Mouse (Mus musculus) right cerebral cortex, adult 18-20 months (tissue): ENCODE results near the gene Cox7a2.
A peak's percentile ranks its signal among the peaks of the same experiment; 100 is the strongest.

Experiments
- DNase-seq: peaks from one replicate; pipeline ENCODE4 v3.0.0; 2022; ENCODE audit warnings: mixed read lengths

Gene Cox7a2

DNA sequence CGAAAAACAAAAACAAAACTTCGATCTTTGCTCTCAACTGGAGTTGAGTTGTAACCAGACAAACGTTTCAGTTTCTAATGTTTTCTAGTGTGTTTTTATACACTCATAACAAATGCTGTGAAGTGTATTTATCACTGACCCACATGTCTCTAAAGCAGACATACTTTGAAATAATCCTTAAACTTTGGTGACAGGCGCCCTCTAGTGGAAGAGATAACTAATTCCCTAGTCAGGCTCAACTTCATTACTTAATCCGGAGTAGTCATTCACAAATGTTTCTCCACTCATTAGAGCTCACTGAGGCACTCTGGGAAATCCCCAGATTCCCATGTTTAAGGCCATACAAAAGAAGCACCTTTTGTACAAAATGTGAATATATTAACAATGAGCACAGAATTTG lies 36.6 kb downstream of the Cox7a2 start:
- peak; percentile 32 for DNase-seq

DNA sequence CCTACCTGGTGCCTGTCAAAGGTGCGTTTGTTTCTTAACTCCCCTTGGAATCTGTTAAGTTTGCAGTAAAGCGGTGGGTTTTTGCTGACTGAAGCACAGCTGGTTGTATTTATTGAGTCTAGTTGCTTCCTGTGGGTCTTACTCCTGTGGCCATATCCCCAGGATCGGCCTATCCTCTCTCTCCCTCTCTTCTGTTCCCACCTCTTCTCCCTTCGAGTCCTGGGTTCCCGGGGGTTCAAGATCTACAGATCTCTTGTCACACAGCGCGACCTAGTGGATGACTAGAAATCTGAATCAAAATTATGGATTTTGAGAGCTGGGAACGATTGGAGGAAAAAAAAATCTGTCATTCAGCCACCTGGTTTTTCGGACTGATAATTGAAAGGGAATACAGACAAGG lies 38.6 kb downstream of the Cox7a2 start:
- peak; percentile 44 for DNase-seq

DNA sequence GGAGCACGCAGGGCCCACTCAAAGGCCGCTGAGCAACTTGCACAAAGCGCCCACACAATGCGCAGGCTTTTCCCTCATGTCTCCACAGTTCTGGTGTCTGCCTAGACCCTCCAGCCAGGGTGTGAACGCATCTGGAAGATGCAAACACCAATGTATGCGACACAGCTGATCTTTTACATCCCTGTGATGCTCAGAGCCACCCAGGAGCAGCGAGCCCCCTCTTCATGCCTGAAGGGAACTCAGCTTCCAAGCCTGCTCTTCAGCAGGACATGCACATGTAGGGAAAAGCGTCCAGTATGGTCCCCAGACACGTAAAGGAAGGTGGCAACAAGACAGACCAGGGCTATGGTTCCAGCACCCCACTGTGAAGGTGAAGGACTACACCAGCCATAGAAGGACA lies 39.5 kb downstream of the Cox7a2 start:
- no peak for DNase-seq

DNA sequence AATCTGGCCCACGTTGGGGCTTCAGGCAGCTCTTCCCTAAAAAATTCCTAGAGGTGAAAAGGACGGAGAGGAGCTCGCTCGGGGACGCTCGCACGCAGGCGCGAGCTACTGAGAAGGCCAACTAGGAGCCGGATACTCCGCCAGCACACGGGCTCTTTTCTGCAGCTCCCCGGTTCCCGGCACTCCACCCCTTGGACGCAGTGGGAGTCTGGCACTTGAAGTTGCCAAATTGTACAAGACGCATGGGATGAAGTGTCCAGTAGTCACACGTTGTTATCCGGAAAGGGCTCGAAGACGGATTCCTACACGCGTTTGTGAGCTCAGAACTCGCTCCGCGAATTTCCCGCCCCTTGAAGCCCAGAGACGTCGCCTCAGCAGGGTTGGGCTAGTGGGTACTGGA lies 40.2 kb downstream of the Cox7a2 start:
- no peak for DNase-seq

DNA sequence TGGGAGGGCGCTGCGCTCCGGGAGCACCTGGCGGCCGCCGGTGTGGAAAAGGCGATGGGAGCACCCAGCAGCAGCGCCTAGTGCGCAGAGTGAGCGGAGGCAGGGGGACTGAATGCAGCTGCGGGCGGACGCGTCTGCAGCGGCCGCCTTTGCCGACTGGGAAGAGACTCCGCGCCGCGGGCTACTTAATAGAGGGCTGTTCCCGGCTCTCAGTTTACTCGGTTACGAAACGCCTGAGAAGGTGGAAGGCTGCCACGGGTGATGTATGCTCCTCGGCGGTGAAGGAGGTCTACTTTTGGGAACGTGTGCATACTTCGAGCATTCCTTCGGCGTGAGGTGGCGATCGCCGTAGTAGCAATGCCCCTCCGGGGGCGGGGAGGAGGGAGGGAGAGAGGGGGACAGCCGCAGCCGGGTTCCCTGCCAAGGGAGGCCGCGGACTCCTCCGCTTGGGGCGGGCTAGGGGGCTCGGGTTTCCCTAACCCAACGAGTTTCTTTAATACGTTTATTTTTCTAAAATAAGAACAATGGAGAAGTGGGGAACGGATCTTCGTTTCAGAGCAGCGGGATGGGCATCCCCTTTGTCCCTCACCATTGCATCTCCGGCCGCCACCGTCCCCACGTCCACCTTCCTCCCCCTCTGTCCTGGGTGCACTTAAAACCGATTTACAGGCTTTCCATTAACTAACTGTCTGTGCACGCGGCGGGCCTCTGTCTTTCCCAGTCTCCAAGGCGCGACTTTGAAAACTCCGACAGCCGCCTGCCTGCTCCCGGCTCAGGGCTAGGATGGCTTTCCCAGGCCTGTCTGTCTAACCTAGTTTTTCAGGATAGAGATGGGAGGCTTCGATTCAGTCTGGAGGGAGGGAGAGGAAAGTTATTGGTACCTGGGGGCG lies 41.0 kb downstream of the Cox7a2 start, which contains the start of gene Col12a1:
Col12a1 (minus strand) TSS at position 351 of the 890 bp plus-strand sequence.
- DNase-seq: peak; percentile 17

DNA sequence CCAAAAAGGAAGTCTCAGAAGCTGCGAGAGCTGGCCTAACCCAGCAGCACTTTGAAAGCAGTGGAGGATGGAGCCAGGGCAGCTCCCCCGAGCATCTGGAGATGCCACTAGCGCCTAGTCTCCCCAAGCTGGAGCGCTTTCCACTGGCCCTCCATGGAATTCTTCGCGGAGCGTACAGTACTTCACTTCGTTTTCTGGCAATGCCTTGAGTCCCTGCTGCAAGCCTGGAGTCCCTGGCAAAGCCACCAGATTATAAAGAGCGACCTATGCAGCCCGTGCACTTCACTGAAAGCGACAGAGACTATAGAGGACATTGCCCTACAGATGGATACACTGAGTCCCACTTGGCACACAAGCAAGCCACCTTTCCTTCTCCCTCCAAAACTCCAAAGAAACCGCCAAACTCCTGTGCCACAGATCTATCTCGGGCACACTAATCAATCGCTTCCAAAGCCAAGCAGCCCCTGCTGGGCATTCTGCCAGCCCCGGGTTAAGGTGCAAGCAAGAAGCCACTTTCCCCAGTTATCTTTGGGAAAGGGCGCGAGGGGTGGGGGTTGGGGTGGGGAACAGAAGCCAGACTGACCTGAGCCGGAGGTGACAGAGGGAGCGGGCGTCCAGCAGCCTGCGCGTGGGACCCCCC lies 41.7 kb downstream of the Cox7a2 start:
- DNase-seq: peak; percentile 6

DNA sequence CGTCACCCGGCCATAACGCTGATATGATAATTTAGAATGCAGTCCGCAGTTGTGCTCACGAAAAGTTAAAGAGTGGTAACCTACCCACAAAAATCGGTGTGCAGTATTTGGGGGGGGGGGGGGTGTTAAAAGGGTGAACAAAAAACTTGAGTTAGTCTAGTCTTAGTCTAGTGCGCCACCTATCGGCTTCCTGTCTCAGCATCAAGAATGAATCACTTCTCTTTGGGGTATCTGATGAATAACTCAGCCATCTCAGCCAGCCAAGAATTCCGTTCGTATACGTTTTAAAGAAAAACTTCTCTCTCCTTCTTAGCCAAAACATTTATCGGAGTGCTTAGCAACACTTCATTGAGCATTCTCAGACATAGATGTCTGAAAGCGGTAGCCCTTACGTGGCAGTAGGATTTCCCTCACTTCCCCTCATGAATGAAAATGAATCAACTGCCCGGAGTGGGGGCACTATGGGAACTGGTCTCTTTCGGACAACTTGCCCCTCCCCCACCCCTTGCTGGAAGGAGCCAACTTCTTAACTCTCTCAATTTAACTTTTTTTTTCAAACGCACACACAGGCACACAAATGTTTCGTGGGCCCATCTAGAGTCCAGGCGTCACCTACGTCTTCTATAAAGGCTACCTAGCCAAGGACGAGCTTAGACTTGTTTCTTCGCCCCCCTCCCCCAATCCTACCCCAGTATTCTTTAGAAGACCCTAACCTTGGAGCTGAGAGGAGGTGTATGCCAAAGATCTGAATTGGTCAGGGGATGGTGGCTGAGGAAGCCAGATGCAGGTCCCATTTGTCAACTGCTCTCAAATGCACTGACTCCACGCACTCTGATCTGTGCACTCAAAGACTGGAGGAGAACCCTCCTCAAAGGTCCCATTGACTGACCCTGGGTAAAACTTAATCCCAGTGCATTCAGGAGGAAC lies 42.5 kb downstream of the Cox7a2 start:
- peak; percentile 68 for DNase-seq

DNA sequence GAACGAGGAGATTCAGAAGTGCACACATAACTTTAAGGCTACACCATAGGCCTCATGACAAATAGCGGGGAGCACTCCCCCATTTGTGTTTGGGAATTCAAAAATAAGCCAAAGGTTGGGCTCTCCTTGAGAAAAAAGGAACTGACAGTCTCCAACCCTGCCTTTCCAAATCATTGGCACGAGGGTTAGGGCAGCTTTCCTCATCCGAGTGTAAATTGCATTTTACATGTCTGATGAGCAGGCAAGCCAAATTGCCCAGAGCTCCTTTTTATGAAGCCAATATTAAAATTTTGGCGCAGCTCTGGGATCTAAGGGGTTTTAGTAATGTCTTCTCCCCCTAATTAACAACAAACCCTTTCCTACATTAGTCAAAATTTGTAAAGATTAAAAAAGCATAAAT lies 43.2 kb downstream of the Cox7a2 start:
- DNase-seq: no peak

DNA sequence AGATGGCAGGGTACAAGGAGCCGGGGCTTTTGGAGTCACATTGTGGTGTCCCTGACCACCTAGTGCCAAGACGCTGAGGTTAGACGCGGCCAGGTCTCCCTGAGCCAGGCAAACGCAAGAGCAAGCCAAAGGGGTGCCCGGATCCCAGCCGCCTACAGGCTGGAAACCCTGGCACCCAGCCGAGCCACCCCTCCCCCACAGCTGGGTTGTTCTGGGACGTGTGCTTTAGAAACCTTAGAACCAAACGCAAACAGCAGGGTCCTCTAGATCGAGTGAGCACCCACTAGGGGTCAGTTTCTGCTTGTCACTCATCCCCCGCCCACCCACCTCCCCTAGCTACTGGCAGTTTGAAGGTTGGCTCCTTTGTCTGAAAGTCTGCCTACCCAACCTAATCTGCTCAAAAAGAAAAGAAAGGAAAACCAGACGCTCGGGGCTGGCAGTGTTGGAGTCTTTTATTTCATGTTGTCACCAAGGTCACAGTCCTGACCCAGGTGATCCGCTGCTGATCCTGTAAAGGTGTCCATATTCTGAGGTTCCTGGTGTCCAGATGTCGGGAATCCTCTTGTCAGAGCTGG lies 45.1 kb downstream of the Cox7a2 start:
- no peak for DNase-seq
